Mouse (Mus musculus) left cerebral cortex, postnatal 4 days (tissue): ENCODE results near the gene Adam11. TPM values are rescaled to one million over a fixed set of nuclear protein-coding genes. Genes with fewer than 3 reads are reported as not detected.
A peak's percentile ranks its signal among the peaks of the same experiment; 100 is the strongest.

ENCODE experiments used
- DNase-seq: peaks from one replicate; pipeline ENCODE4 v3.0.0-alpha.2; 2022
- intact Hi-C: fragments of 180-260 bp; cut with DNase I; formaldehyde crosslinking; loops from one replicate; pipeline ENCODE4 v1.15.1; 2025
- total RNA-seq, 2 experiments: library from RNA; stranded (reverse); gene quantifications; 2 replicates each; pipeline ENCODE4 v1.2.3; 2021

Gene Adam11
- total RNA-seq, 2 experiments from 2014 or later: 103 to 110 TPM

DNA sequence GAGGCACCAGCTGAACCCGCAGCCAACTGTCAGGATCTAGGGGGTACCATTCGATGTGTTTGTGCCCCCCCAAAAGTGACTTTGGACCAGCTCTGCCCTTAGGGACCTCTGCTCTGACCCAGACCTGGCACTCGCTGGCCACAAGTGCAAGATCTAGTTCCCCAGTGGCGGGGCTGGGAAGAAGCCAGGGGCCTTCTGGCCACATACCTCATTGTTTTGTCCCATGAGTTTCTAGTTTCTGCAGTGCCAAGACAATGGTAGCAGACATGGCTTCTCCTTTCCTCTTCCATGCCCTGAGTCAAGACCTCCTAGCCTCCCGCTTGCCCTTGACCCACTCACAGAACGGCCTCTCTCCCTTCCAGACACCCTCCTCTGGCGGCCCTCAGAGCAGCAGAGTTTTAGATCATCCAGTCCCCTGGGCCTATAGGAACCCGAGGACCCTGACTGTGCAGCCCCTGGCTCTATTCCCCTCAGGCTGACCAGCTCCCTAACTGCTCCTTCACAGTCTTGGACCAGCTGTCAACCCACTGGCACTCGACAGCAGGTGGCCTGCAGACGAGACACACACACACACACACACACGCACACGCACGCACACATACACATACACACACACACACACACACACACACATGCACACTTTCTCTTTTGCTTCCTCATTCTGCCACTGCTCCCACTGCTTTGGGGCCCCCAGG, 8.2 kb upstream of the Adam11 start:
- intact Hi-C loops: no loop called here
- DNase-seq: peak; percentile 50

GRCm38 (mm10) chr11:102753591-102754324, 7.5 kb upstream of the Adam11 start:
- DNase-seq: no peak
- intact Hi-C loops: no loop called here

DNA sequence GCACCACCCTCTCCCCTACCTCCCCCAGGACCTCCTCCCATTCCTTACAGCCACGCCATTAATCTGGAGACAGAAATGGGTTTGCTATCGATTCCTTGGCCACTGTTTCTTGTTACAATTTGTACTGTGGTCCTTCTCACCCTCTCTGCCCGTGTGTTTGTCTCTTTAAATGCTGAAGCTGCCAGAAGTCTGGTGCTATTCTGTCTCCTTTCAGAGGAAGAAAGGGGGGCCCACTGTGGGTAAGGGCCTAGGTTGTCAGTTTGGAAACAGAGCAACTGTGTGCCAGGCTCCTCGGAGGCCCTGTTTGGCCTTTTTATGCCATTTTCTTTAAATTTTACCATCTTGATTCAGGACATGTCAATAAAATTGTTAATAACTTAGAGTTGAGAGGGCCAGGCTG, 6.8 kb upstream of the Adam11 start:
- intact Hi-C loops: no loop called here
- DNase-seq: no peak

DNA sequence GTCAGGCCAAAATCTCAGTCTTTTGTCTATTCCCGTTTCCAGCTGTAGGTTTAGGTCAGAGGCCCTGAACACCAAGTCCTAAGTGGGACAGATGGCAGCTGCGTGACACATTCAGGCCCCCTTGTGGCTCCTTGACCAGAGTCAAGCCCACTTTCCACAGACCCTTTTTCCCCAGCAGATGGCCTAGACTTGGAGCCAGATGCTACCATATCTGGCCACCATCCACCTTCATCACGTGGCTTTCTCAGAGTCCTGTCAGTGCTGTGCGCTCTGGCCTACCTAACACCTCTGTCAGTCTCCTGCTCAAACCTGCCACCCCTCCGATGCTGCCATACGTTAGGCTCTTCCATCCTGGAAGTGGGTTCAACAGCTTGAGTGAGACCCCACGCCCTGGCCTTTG, 5.8 kb upstream of the Adam11 start:
- intact Hi-C loops: no loop called here
- peak; percentile 59 for DNase-seq

GRCm38 (mm10) chr11:102758977-102759376, 2.3 kb upstream of the Adam11 start:
- intact Hi-C loops: no loop called here
- DNase-seq: no peak

DNA sequence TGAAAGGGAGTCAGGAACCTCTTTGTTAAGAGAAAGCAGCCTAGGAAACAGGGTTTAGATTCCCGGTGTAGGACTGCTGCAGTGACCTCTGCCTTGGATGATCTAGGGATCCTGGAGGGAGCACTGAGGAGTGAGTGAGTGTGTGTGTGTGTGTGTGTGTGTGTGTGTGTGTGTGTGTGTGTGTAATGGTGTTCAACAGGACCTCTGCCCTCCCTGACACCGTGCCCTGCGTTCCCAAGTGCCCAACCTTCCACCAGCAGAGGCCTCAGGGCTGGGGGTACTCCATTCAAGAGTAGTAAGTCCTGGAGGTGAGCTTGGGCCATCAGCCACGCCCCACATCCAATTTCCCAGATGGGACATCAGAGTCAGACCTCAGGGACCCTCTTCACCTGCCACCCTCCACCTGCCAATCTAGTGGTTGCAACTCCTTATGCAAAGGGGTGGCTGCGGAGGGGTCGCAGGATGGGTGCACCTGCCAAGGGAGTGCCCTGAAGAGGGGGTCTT, 382 bp upstream of the Adam11 start:
- intact Hi-C loops: no loop called here
- no peak for DNase-seq

DNA sequence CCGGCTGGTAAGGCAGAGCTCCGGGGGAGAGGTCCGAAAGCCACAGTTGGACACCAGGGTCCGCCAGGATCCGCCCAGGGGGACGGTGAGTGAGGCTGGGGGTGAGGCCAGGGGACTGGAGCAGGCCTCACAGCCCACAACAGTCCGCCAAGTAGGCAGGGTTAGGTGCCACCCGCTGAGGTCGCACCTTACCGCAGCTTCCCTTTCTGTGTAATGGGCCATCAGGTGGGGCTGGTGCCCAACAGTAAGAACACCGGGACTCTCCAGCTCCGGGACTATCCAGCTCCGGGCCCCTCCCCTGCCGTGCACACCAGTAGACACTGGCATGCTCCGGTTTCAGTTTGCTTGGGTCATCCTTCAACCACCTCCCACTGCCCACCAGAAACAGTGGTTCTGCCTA, 1.0 kb downstream of the Adam11 start:
- intact Hi-C loops: no loop called here

GRCm38 (mm10) chr11:102763009-102763767, 1.9 kb downstream of the Adam11 start:
- intact Hi-C loops: no loop called here
- no peak for DNase-seq

More for the DNA sequence above, 1.0 kb downstream of the Adam11 start:
- DNase-seq: no peak

DNA sequence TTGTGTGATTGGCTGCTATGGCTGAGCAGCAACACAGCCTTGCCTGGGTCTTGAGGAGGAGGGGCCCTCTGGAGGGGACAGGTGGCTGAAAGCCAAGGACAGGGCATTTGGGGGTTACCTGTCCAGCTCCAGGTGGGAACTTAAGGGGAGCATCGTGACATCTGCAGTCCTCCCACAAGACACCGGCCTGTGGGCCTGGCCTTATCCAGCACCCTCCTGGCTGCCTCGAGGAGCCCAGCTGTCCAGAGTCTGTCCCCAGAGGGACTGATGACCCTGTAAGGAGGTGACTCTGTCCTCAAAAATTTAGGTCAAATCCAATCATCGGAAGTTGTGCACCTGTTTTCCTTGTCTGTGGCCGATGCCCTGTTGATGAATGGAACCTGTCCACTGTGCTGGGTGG, 4.2 kb downstream of the Adam11 start:
- intact Hi-C loops: no loop called here

GRCm38 (mm10) chr11:102767055-102767670, 5.9 kb downstream of the Adam11 start:
- intact Hi-C loops: no loop called here
- DNase-seq: no peak

More for the DNA sequence above, 4.2 kb downstream of the Adam11 start:
- no peak for DNase-seq

GRCm38 (mm10) chr11:102769141-102769540, 7.9 kb downstream of the Adam11 start:
- DNase-seq: no peak
- intact Hi-C loops: no loop called here

GRCm38 (mm10) chr11:102769993-102770661, 8.9 kb downstream of the Adam11 start:
- no peak for DNase-seq
- intact Hi-C loops: no loop called here

DNA sequence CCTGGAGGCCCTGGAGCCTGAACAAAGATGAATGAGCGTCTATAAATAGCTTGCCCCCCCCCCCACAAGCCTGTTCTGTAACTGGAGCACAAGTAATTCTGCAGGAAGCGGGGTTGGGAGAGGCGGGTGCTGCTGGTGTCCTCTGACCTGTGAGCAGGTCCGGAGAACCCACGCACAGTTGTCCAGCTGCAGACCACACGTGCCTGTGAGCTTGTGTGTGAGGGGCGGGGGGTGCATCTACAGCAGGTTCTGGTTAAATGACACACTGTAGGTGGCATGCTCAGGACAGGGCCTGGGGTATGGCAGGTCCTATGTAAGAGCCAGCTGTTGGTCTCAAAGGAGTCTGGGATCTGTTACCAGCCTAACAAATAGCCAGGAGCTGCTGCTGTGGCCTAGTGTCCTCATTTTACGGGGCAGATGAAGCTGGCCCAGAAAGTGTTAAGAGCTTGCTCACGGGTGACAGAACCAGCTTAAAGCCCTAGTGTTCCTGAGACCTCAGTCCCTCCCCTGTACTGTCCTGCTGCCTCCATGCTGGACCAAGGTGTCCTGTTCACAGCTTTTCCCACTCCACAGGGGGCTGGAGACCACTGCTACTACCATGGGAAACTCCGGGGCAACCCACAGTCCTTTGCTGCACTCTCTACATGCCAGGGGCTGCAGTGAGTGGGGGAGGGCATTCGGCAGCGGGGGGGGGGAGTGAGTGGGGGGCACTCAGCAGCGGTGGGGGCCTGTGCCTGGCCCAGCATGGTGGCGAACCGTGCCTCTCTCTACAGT, 9.6 kb downstream of the Adam11 start:
- no peak for DNase-seq
- intact Hi-C loops: no loop called here

- intact Hi-C loops: no loop called here
- no peak for DNase-seq
Measured at GRCm38 (mm10) chr11:102771916-102772714, 10.9 kb downstream of the Adam11 start.

GRCm38 (mm10) chr11:102772771-102773700, 11.8 kb downstream of the Adam11 start:
- intact Hi-C loops: no loop called here
- DNase-seq: no peak

DNA sequence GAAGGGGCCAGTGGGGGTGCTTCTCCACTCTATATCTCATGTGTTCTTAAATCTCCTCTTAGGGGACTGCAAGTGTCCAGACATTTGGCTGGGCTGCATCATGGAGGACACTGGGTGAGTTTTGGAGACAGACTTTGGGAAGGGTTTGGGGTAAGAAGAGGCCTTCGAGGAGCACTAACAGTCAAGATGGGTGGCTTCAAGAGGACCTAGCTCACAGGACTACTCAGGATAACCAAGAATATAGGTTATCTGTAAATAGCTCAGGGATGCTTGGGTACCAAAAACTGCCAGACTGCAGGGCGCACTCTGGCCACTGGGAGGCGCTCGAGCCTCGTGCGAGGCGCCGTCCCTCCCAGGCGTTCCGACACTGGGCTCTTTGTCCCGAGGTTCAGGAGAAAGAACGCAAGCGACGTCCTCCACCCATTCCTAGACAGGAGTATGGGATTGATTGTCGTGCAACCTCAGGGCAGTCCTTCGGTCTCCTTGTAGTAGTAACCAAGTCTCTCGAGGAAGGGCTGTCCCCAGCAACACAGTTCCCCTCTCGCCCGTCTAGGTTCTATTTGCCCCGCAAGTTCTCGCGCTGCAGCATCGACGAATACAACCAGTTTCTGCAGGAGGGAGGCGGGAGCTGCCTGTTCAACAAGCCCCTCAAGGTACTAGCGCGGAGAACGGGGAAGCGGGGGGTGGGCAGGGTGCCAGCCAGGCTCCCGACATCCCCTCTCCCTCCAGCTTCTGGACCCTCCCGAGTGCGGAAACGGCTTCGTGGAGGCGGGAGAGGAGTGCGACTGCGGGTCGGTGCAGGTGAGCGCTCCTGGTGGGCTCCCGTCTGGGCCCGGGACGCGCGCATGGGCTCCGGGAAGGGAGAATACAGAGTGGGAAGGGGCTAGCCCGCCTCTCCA, 12.7 kb downstream of the Adam11 start:
- DNase-seq: peak; percentile 90
- intact Hi-C loops: loop anchor here (2.0 kb wide), 1 partner anchor 89 kb away; no protein-coding TSS in a partner anchor
